Mouse (Mus musculus): ENCODE data around the gene Nbr1. TPM values are rescaled to one million over a fixed set of nuclear protein-coding genes. Genes with fewer than 3 reads are reported as not detected.
A peak's percentile ranks its signal among the peaks of the same experiment; 100 is the strongest.

The Nbr1 gene
- polyA plus RNA-seq, 1 experiment, result 137 TPM

GRCm38 (mm10) chr11:101525936-101526595, 25.9 kb upstream of the Nbr1 start:
- Histone ChIP-seq H3K4me3 (replicated peaks; ENCODE audit: insufficient read depth, low read depth, low read length) (no peak overlapping the region), H3K27me3 (ENCODE audit: control insufficient read depth, insufficient read depth, low read length) (no peaks in the 10 kb centered on the region), H3K4me1 (ENCODE audit: control insufficient read depth, insufficient read depth, low read length) (peaks cover 2% of the 10 kb centered on the region; the same call in 1 of the 2 replicates), H3K27ac (ENCODE audit: insufficient read depth, low read length) (no peak overlapping the region)
- DNase-seq, result no peak
- TF ChIP-seq CTCF (IDR thresholded peaks at IDR 0.05; ENCODE audit: borderline replicate concordance, insufficient read depth, low read depth, low read length), result no peak
- TF ChIP-seq POLR2A (IDR thresholded peaks at IDR 0.05; ENCODE audit: borderline replicate concordance, insufficient read depth, low read length), result no peak
- WGBS, result 22% methylated on average over 9 of the region's 9 CpGs

GRCm38 (mm10) chr11:101526686-101527085, 25.3 kb upstream of the Nbr1 start:
- Histone ChIP-seq H3K4me1 (ENCODE audit: control insufficient read depth, insufficient read depth, low read length) (peaks cover 2% of the 10 kb centered on the region; the same call in 1 of the 2 replicates), H3K4me3 (replicated peaks; ENCODE audit: insufficient read depth, low read depth, low read length) (no peak overlapping the region), H3K27me3 (ENCODE audit: control insufficient read depth, insufficient read depth, low read length) (no peaks in the 10 kb centered on the region), H3K27ac (ENCODE audit: insufficient read depth, low read length) (no peak overlapping the region)
- no peak for TF ChIP-seq POLR2A (IDR thresholded peaks at IDR 0.05; ENCODE audit: borderline replicate concordance, insufficient read depth, low read length)
- TF ChIP-seq CTCF (IDR thresholded peaks at IDR 0.05; ENCODE audit: borderline replicate concordance, insufficient read depth, low read depth, low read length), result no peak
- WGBS, result 53% methylated on average over 4 of the region's 4 CpGs
- DNase-seq, result no peak

GRCm38 (mm10) chr11:101543533-101543932, 8.4 kb upstream of the Nbr1 start:
- Histone ChIP-seq H3K4me1 (ENCODE audit: control insufficient read depth, insufficient read depth, low read length) (no peaks in the 10 kb centered on the region), H3K4me3 (replicated peaks; ENCODE audit: insufficient read depth, low read depth, low read length) (no peak overlapping the region), H3K27me3 (ENCODE audit: control insufficient read depth, insufficient read depth, low read length) (no peaks in the 10 kb centered on the region), H3K27ac (ENCODE audit: insufficient read depth, low read length) (no peak overlapping the region)
- TF ChIP-seq POLR2A (IDR thresholded peaks at IDR 0.05; ENCODE audit: borderline replicate concordance, insufficient read depth, low read length) (no peak), CTCF (IDR thresholded peaks at IDR 0.05; ENCODE audit: borderline replicate concordance, insufficient read depth, low read depth, low read length) (no peak)
- WGBS, result 86% methylated on average over 9 of the region's 9 CpGs
- DNase-seq, result no peak

GRCm38 (mm10) chr11:101544132-101544531, 7.8 kb upstream of the Nbr1 start:
- no peak for DNase-seq
- no peak overlapping the region for H3K4me3 ChIP-seq (replicated peaks; ENCODE audit: insufficient read depth, low read depth, low read length)
- TF ChIP-seq POLR2A (IDR thresholded peaks at IDR 0.05; ENCODE audit: borderline replicate concordance, insufficient read depth, low read length) (no peak), CTCF (IDR thresholded peaks at IDR 0.05; ENCODE audit: borderline replicate concordance, insufficient read depth, low read depth, low read length) (no peak)
- WGBS, result 63% methylated on average over 1 of the region's 1 CpGs
- no peaks in the 10 kb centered on the region for H3K4me1 ChIP-seq (ENCODE audit: control insufficient read depth, insufficient read depth, low read length)
- no peaks in the 10 kb centered on the region for H3K27me3 ChIP-seq (ENCODE audit: control insufficient read depth, insufficient read depth, low read length)
- H3K27ac ChIP-seq (ENCODE audit: insufficient read depth, low read length), result no peak overlapping the region

- no peak overlapping the region for H3K4me3 ChIP-seq (replicated peaks; ENCODE audit: insufficient read depth, low read depth, low read length)
- H3K4me1 ChIP-seq (ENCODE audit: control insufficient read depth, insufficient read depth, low read length), result no peaks in the 10 kb centered on the region
- TF ChIP-seq POLR2A (IDR thresholded peaks at IDR 0.05; ENCODE audit: borderline replicate concordance, insufficient read depth, low read length) (no peak), CTCF (IDR thresholded peaks at IDR 0.05; ENCODE audit: borderline replicate concordance, insufficient read depth, low read depth, low read length) (no peak)
- DNase-seq, result no peak
- H3K27me3 ChIP-seq (ENCODE audit: control insufficient read depth, insufficient read depth, low read length), result no peaks in the 10 kb centered on the region
- H3K27ac ChIP-seq (ENCODE audit: insufficient read depth, low read length), result no peak overlapping the region
These were observed 3.4 kb upstream of the Nbr1 start for GRCm38 (mm10) chr11:101548526-101548925.

- Histone ChIP-seq H3K4me1 (ENCODE audit: control insufficient read depth, insufficient read depth, low read length) (no peaks in the 10 kb centered on the region), H3K27me3 (ENCODE audit: control insufficient read depth, insufficient read depth, low read length) (no peaks in the 10 kb centered on the region), H3K4me3 (replicated peaks; ENCODE audit: insufficient read depth, low read depth, low read length) (peak overlapping the region; percentile 89), H3K27ac (ENCODE audit: insufficient read depth, low read length) (peak overlapping the region; percentile 93)
- TF ChIP-seq POLR2A (IDR thresholded peaks at IDR 0.05; ENCODE audit: borderline replicate concordance, insufficient read depth, low read length), result peak; percentile 89
- no peak for TF ChIP-seq CTCF (IDR thresholded peaks at IDR 0.05; ENCODE audit: borderline replicate concordance, insufficient read depth, low read depth, low read length)
- WGBS, result under 1% methylated on average over 37 of the region's 37 CpGs
- DNase-seq, result peak; percentile 98 to 100
These were observed 739 bp downstream of the Nbr1 start for GRCm38 (mm10) chr11:101552476-101553300.

- no peak for TF ChIP-seq POLR2A (IDR thresholded peaks at IDR 0.05; ENCODE audit: borderline replicate concordance, insufficient read depth, low read length)
- no peak for TF ChIP-seq CTCF (IDR thresholded peaks at IDR 0.05; ENCODE audit: borderline replicate concordance, insufficient read depth, low read depth, low read length)
- peak overlapping the region; percentile 86 for H3K4me3 ChIP-seq (replicated peaks; ENCODE audit: insufficient read depth, low read depth, low read length)
- no peak overlapping the region; the same call in 1 of the 2 replicates for H3K27ac ChIP-seq (ENCODE audit: insufficient read depth, low read length)
- H3K27me3 ChIP-seq (ENCODE audit: control insufficient read depth, insufficient read depth, low read length), result no peaks in the 10 kb centered on the region
- 7% methylated on average over 8 of the region's 8 CpGs for WGBS
- H3K4me1 ChIP-seq (ENCODE audit: control insufficient read depth, insufficient read depth, low read length), result no peaks in the 10 kb centered on the region
- no peak for DNase-seq
These were observed 1.5 kb downstream of the Nbr1 start for GRCm38 (mm10) chr11:101553354-101553930.

Data from cerebellum, adult 2 months (tissue).